Mouse (Mus musculus): ENCODE data around the gene Rad51b.

Rad51b gene

GRCm38 (mm10) chr12:79381489-79381888, 84.4 kb downstream of the Rad51b start:
- DNase-seq (ENCODE audit: low spot score): no peak

- no peak for DNase-seq (ENCODE audit: low spot score)
Observed at GRCm38 (mm10) chr12:79382416-79382815, 85.3 kb downstream of the Rad51b start.

GRCm38 (mm10) chr12:79383583-79383982, 86.5 kb downstream of the Rad51b start:
- DNase-seq (ENCODE audit: low spot score): no peak

- no peak for DNase-seq (ENCODE audit: low spot score)
Observed at GRCm38 (mm10) chr12:79384787-79385186, 87.7 kb downstream of the Rad51b start.

GRCm38 (mm10) chr12:79385199-79385598, 88.1 kb downstream of the Rad51b start:
- no peak for DNase-seq (ENCODE audit: low spot score)

- no peak for DNase-seq (ENCODE audit: low spot score)
Observed at GRCm38 (mm10) chr12:79387886-79388285, 90.8 kb downstream of the Rad51b start.

GRCm38 (mm10) chr12:79389251-79389650, 92.2 kb downstream of the Rad51b start:
- no peak for DNase-seq (ENCODE audit: low spot score)

GRCm38 (mm10) chr12:79389971-79390370, 92.9 kb downstream of the Rad51b start:
- no peak for DNase-seq (ENCODE audit: low spot score)

- no peak for DNase-seq (ENCODE audit: low spot score)
Observed at GRCm38 (mm10) chr12:79393636-79394035, 96.6 kb downstream of the Rad51b start.

- no peak for DNase-seq (ENCODE audit: low spot score)
Observed at GRCm38 (mm10) chr12:79403992-79404391, 106.9 kb downstream of the Rad51b start.

- no peak for DNase-seq (ENCODE audit: low spot score)
Observed at GRCm38 (mm10) chr12:79404494-79404893, 107.4 kb downstream of the Rad51b start.

- no peak for DNase-seq (ENCODE audit: low spot score)
Observed at GRCm38 (mm10) chr12:79408677-79409076, 111.6 kb downstream of the Rad51b start.

GRCm38 (mm10) chr12:79409126-79409860, 112.2 kb downstream of the Rad51b start:
- no peak for DNase-seq (ENCODE audit: low spot score)

GRCm38 (mm10) chr12:79412894-79413507, 115.9 kb downstream of the Rad51b start:
- DNase-seq (ENCODE audit: low spot score): no peak

- DNase-seq (ENCODE audit: low spot score): no peak
Observed at GRCm38 (mm10) chr12:79417360-79417759, 120.3 kb downstream of the Rad51b start.

GRCm38 (mm10) chr12:79420605-79421004, 123.5 kb downstream of the Rad51b start:
- DNase-seq (ENCODE audit: low spot score): no peak

- no peak for DNase-seq (ENCODE audit: low spot score)
Observed at GRCm38 (mm10) chr12:79429507-79430291, 132.6 kb downstream of the Rad51b start.

- DNase-seq (ENCODE audit: low spot score): no peak
Observed at GRCm38 (mm10) chr12:79431138-79431537, 134.1 kb downstream of the Rad51b start.

GRCm38 (mm10) chr12:79433724-79434442, 136.8 kb downstream of the Rad51b start:
- DNase-seq (ENCODE audit: low spot score): no peak

- no peak for DNase-seq (ENCODE audit: low spot score)
Observed at GRCm38 (mm10) chr12:79435474-79435873, 138.4 kb downstream of the Rad51b start.

- no peak for DNase-seq (ENCODE audit: low spot score)
Observed at GRCm38 (mm10) chr12:79436035-79436434, 139.0 kb downstream of the Rad51b start.

GRCm38 (mm10) chr12:79436892-79437291, 139.8 kb downstream of the Rad51b start:
- DNase-seq (ENCODE audit: low spot score): no peak
